Mouse (Mus musculus) small intestine, adult 2 months (tissue): ENCODE data around the gene Moap1. TPM values are rescaled to one million over a fixed set of nuclear protein-coding genes. Genes with fewer than 3 reads are reported as not detected.

Source experiments
- H3K27ac ChIP-seq: fragments of 200-500 bp; 2 replicates; pipeline ENCODE4 v1.5.1; 2012; ENCODE audit warnings: low read depth, low read length, control low read depth, inconsistent platforms; ENCODE audit not compliant: insufficient read depth
- H3K27me3 ChIP-seq: fragments of 200-500 bp; 2 replicates; pipeline ENCODE4 v1.6.1; 2012; ENCODE audit warnings: mild to moderate bottlenecking, moderate library complexity, low read length, inconsistent platforms; ENCODE audit not compliant: control insufficient read depth, insufficient read depth
- H3K36me3 ChIP-seq: fragments of 200-500 bp; 2 replicates; pipeline ENCODE4 v1.6.1; 2012; ENCODE audit warnings: mild to moderate bottlenecking, low read length, control low read depth, inconsistent platforms; ENCODE audit not compliant: control insufficient read depth, insufficient read depth
- H3K4me1 ChIP-seq: fragments of 200-500 bp; 2 replicates; pipeline ENCODE4 v1.6.1; 2012; ENCODE audit warnings: low read length, inconsistent platforms, mixed read lengths; ENCODE audit not compliant: control insufficient read depth, insufficient read depth, insufficient read length
- H3K4me3 ChIP-seq: fragments of 200-500 bp; 2 replicates; pipeline ENCODE4 v1.5.1; 2012; ENCODE audit warnings: low read depth, mild to moderate bottlenecking, control low read depth, inconsistent platforms, low read length, moderate library complexity
- CTCF ChIP-seq: fragments of 200-500 bp; IDR thresholded peaks from 2 replicates; pipeline ENCODE4 v1.5.1; 2012; ENCODE audit warnings: low read depth, mild to moderate bottlenecking, control low read depth, inconsistent platforms, low read length, moderate library complexity, mixed read lengths; ENCODE audit not compliant: insufficient replicate concordance, insufficient read length; ENCODE audit errors: extremely low read depth
- POLR2A ChIP-seq: fragments of 200-500 bp; IDR thresholded peaks from 2 replicates; pipeline ENCODE4 v1.6.1; 2012; ENCODE audit warnings: low read depth, mild to moderate bottlenecking, control low read depth, inconsistent platforms, low read length, moderate library complexity
- WGBS: fragments of 180-500 bp; shearing (Covaris S2); methylation state at CpG from one replicate; pipeline ENCODE4 v1.1.7; 2018; 5-methylcytosine and 5-hydroxymethylcytosine counted together
- polyA plus RNA-seq: library from polyadenylated mRNA; depleted of rRNA; stranded (reverse); fragments of >200 nt; gene quantifications from 2 replicates; pipeline ENCODE4 v1.2.3, GENCODE M21; 2012; rRNA removed

Gene Moap1
- polyA plus RNA-seq, 1 experiment, result 0.74 TPM

GRCm38 (mm10) chr12:102695369-102696239 lies 47.9 kb downstream of the Moap1 start:
- no peak for TF ChIP-seq CTCF
- no peak for TF ChIP-seq POLR2A
- peak overlapping the region; percentile 24; the same call in 1 of the 2 replicates for H3K27ac ChIP-seq
- no peaks in the 10 kb centered on the region for H3K27me3 ChIP-seq
- H3K36me3 ChIP-seq, result peaks cover 5% of the 10 kb centered on the region
- peaks cover 84% of the 10 kb centered on the region for H3K4me1 ChIP-seq
- WGBS, result 57% methylated on average over 18 of the region's 18 CpGs
- peak overlapping the region; percentile 33 for H3K4me3 ChIP-seq

Other genes with a start within 250 kb of the Moap1 start
- gene Chga, start 188.7 kb downstream of the Moap1 start, polyA plus RNA-seq, result 26.1 and 73.7 TPM in 2 replicates
- 104 and 324 TPM in 2 replicates for gene Itpk1, start 38.7 kb downstream of the Moap1 start, polyA plus RNA-seq
- 1.7 and 2.4 TPM in 2 replicates for gene Tmem251, start 101 bp upstream of the Moap1 start, polyA plus RNA-seq
- gene Gm28051, start 14.1 kb upstream of the Moap1 start, polyA plus RNA-seq, result not detected in 2 replicates
- gene Gon7, start 14.1 kb upstream of the Moap1 start, polyA plus RNA-seq, result 3.4 and 11.2 TPM in 2 replicates
- gene Ubr7, start 14.3 kb upstream of the Moap1 start, polyA plus RNA-seq, result 2.7 and 4.5 TPM in 2 replicates
- gene Gm20604, start 15.0 kb upstream of the Moap1 start, polyA plus RNA-seq, result 0.47 and 0.84 TPM in 2 replicates
- 5.5 and 11.5 TPM in 2 replicates for gene Btbd7, start 134.8 kb upstream of the Moap1 start, polyA plus RNA-seq
- not detected in 2 replicates for gene Cox8c, start 155.7 kb upstream of the Moap1 start, polyA plus RNA-seq
- gene Unc79, start 205.2 kb upstream of the Moap1 start, polyA plus RNA-seq, result 0.23 and 0.33 TPM in 2 replicates